Mouse (Mus musculus) right cerebral cortex, adult 18-20 months (tissue): ENCODE measurements around the gene Gm1673.
"Not testable (repeated sequence)": the region's sequence is repeated elsewhere in the genome, so short reads cannot be mapped to it uniquely, and the experiment has no call there.

ENCODE experiments used
- DNase-seq: peaks from one replicate; pipeline ENCODE4 v3.0.0; 2022; ENCODE audit warnings: mixed read lengths

Gene Gm1673

DNA sequence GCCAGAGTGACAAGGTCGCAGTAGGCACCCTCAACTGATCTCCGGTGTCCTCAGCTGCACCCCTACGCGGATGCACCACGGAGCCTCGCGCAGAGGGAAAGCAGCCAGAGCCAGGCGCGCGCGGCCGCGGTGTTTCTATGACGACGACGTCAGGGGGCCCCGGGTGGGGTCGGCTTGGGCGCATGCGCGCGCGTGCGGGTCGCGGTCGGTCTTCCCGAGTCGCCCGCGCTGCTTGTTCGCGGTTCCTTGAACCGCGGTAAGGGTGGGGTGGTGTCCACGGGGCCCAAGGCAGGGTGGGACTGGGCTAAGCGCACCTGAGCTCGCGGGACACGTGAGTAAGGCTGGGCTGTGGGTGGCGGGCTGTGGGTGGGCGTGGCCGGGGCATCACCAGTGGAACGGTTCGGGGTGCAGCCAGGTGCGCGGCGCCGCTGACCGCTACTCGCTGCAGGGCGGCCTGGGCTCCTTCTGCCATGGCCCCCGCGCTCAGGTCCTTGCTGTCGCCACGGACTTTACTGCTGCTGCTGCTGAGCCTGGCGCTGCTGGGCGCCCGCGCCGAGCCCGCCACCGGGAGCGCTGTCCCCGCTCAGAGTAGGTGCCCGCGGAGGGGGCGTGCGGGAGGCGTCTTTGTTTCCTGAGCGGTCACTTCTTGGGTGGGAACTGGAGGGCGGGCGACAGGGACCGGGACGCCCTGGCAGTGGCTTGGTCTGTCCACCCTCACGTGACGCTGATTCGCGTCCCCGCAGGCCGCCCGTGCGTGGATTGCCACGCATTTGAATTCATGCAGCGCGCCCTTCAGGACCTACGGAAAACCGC, at the start of gene Gm1673:
Gm1673 (plus strand) TSS at position 125 of the 813 bp plus-strand sequence.
- DNase-seq = peak; percentile 92

DNA sequence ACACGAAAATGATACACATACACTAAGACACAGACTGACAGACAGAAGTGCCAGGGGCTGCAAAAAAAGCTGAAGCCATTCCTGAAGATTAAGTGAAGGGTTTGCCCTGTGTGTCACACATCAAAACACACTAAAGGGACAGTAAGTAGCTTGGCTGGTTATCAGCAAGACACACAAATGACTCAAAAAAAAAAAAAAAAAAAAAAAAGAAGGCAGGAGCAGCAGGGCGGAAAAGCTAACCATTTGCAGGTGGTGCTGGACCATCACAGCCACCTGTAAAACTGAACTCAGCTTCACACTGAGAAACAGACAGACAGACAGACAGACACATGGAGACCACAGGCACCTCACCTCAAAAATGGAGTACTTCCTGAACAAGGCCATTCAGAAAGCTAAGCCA, 49.2 kb upstream of the Gm1673 start:
- DNase-seq = no peak

DNA sequence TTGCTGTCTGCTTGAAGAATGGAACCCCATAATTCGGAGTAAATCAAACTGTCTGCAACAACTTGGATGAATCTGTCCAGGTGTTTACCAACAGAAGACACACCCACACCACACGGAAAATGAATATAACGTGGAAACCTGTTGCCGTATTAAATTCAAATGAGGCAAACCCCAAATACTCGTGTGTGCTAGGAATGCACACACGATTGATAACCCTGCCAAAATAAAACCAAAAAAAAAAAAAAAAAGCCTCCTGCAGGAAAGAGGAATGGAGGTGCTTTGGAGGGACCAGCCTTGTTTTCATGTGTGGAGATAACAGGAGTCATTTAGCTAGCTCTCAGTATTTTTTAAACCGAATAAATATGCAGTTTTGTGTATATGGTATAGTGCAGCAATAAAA, 48.4 kb upstream of the Gm1673 start:
- no peak for DNase-seq

DNA sequence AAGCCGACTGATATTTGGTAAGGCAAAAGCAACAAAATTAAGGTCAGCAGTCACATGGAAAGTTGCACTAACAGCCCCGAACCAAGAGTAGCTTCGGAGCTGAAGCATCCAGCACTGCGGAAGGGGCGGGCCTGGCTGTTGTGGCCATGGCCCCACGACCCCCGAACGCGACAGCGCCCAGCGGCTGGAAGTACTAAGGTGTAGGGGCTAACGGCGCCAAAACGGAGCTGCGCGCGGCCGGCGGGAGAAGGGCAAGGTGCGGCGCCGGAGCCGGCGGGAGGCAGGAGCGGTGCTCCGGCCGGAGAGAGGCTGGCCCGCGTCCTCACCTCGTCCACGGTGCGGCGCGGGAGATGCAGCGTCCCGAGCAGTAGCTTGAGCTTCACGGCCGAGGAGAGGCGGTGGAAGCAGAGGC, 47.5 kb upstream of the Gm1673 start:
- DNase-seq = no peak

DNA sequence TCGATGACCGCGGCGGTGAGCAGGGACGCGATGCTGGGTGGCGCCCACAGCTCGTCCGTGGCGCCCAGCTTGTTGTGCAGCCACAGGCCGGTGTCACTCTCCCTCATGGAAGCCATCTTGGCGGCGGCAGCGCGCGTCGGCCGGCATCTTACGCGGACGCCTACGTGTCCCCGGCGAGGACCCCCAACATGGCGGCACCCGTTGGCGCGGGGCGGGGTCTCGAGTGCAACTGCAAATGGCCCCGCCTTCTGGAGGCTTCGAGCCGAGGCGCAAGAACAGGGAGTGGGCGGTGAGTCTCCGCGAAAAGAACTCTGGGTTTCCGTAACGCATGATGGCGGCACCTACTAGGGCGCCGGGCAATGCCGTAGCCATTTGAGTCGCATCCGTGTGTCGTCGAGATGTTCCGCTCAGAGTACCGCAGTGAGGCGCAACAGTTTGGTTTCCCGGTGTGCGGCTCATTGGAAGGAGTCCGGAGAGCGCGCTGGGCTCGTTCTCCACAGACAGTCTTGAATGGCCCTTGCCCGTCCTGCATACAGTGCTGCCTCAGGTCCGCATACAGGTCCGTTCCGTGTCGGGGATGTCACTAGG, 47.0 kb upstream of the Gm1673 start, which contains the start of gene Nelfa:
Nelfa (minus strand) TSS at position 294 of the 588 bp plus-strand sequence.
- DNase-seq = peak; percentile 100

DNA sequence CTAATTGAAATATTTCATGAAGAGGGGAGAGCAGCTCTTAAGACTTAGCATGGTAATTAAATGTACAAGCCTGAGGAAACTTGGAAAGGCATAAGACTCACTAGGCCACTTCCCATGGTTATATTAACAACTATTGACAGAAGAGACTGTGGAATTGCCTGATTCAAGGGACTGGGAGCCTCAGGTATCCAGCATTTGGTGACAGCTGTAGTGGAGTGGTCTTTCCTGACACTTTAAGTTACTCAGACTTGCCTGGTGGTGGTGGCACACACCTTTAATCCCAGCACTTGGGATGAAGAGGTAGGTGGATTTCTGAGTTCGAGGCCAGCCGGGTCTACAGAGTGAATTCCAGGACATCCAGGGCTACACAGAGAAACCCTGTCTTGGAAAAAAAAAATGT, 46.0 kb upstream of the Gm1673 start:
- DNase-seq = no peak

DNA sequence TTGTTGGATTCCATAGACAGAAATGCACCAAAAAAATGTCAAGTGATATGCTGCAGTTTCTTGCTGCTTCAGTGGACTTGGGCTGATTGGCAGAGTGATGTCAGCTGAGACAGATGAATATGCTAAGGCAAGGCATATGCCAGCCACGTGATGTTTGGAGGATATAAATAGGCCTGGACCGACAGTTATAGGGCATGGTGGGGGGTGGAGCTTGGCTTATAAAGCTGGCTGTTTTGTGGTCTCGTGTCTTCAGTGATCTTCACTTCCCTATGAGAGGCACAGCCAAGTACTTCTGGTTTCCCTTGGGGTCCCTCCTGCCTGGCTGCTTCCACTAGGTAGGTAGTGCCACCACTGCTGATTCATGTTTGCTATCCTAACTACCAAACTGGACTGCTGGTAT, 44.8 kb upstream of the Gm1673 start:
- no peak for DNase-seq

DNA sequence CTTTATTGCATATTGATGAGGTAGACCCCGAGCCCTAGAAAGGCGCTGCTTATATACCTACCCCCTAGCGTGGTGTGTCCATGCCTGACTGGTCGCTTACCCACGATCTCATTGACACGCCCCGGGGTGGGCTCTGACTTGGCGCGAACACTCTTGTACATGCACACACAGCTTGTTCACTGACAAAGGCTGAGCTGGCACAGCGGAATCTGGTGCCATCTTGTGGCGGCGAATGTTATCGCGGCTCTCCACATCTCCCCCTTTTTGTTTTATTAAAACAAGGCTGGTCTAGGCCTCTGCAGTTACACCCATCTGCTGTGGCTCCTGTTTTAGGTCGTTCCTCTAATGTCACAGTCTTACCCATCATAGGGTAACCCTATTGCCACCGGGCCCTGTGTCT, 36.2 kb upstream of the Gm1673 start:
- not testable (repeated sequence) for DNase-seq

DNA sequence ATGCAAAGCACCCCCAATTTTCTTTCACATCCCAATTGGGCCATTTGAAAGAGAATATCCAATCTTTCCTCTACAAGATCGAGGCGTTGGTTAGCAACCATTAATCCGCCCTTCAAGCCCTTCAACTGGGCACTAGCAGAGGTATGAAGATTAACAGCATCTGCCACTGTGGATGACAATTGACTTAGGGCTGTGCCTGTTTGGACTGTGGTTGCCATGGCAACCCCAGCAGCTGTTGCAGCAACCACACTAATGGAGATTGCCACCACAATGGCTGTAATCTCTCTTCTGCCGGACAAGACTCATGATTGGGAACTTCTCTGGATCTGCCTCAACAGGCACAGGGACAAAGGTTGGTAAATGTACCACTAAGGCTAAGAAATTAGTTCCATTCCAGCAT, 34.9 kb upstream of the Gm1673 start:
- no peak for DNase-seq

DNA sequence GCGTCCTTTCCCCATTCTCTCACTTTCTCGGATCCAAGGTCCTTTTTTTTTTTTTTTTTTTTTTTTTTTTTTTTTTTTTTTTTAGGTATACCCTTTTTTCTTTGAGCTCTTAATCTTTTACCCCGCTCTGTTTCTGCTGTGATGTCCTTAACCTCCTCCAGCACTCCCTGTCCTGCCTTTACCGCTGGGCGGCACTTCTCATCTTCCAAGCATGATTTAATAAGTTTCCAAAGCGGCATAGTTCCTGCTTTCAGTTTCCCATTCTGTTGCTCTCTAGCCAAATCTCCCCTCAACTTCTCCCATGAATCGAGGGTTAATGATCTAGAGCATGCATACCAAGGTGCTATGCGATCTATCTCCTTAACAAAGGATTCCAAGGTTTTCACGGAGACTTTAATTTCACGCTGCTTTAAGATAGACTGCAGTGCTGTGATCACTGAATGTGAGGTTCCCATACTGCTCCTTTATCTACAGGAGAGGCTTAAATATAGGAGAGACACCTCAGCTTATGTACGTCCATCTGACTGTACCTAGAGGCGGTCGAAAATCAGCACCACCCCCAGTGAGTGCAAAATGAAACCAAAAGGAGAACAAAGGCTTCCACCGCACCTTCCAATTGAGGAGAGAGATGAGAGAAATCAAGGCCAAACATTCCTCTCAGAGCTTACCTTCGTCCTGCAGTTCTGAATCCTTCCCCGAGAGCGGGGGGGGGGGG, 29.6 kb upstream of the Gm1673 start:
- peak; percentile 7 for DNase-seq

DNA sequence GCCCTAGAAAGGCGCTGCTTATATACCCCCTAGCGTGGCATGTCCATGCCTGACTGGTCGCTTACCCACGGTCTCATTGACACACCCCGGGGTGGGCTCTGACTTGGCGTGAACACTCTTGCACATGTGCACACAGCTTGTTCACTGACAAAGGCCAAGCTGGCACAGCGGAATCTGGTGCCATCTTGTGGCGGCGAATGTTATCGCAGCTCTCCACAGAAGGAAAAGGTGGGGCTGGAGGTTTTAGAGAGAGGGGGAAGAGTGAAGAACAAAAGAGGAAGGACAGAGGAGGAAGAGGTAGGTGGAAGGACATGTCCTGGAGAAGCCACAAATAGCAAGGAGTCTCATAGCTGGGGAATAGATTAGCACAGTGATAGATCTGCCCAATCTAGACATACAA, 28.9 kb upstream of the Gm1673 start:
- peak; percentile 86 for DNase-seq

DNA sequence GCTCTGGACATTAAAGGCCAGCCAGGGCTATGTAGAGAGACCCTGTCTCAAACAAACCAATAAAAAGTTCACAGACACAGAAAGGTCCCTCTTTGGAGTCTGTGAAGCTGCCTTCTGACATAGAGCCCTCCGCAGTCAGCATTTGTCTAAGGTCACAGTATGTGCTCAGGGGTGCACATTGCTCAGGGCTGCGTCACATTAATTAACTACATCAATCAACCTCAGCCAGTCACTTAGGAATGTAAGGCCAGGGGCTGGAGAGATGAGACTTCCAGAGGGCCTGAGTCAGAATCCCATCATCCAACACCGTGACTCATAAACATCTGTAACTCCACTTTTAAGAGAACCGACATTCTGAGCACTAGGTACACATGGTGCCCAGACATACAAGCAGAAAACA, 27.4 kb upstream of the Gm1673 start:
- no peak for DNase-seq

DNA sequence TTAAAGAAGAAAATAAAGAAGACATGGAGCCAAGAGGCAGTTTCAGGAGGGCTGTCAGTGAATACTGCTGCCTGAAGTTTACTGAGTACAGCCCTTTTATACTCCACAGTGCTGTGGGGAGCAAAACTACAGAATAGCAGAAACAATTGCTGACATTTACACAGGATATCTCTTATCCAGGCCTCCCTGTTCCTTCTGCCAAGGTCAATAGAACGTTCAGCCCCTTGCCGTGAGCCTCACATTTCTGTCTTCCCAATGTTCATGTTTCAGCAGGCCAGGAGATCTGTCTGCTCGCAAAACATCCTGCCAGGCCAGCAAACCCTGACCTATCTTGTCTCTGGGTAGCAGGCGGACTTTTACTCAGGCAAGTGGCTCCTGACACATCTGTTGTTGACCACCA, 23.9 kb upstream of the Gm1673 start:
- no peak for DNase-seq

DNA sequence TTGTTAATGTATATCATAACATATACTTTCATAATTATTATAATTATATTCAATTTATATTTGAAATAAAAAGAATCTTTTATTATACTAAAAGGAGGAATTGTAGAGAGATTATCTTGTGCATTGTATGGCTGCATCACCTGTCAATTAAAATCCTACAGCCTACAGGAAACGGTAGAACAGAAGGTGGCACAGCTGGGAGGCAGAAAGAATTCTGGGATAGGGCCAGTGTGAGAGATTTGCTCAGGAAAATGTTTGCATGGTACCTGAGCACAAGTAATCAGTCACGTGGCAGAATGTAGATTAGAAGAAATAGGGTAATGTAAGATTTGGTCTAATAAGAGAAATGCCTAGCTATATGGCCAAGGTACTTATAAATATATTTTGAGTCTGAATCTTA, 8.5 kb upstream of the Gm1673 start:
- no peak for DNase-seq

DNA sequence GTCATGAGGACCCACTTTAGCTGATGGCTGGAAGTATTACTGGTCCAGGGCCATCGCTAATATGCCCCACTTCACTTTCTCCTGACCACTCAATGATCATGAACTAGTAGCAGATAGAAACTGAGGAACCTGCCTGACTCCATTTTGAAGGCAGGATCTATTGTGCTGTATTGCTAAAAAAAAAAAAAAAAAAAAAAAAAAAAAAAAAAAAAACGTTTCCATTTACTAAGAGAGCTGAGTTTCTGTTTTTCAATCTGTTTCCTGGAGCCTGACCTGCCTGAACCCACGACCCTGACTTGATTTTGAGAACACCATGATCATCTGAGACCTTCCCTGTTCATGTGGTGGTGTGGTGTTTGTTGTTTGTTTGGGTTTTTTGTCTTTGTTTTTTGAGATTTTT, 7.0 kb upstream of the Gm1673 start:
- DNase-seq = no peak

DNA sequence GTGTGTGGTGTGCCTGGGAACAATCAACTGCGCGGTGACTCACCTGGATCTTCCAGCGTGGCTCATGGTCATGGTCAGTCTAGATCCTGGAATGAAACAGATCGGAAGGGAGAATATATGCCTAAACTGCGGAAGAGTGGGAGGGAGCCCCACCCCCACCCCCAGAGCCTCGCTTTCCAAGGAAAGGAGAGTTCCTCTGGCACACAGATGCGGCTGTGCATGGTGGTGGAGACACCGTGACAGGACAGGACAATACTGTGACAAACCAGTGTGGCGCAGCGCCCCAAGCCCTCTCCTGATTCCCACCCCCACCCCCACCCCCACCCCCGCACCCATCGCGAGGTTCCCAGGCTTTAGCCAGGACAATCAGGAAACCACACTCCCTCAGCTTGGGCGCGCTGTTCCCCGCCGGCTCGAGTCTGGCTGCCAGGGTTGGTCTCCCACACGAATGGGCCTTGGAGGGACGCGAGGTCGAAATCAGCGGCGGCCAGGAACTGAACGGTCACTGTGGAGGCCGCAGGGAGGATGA, 438 bp upstream of the Gm1673 start:
- no peak for DNase-seq

DNA sequence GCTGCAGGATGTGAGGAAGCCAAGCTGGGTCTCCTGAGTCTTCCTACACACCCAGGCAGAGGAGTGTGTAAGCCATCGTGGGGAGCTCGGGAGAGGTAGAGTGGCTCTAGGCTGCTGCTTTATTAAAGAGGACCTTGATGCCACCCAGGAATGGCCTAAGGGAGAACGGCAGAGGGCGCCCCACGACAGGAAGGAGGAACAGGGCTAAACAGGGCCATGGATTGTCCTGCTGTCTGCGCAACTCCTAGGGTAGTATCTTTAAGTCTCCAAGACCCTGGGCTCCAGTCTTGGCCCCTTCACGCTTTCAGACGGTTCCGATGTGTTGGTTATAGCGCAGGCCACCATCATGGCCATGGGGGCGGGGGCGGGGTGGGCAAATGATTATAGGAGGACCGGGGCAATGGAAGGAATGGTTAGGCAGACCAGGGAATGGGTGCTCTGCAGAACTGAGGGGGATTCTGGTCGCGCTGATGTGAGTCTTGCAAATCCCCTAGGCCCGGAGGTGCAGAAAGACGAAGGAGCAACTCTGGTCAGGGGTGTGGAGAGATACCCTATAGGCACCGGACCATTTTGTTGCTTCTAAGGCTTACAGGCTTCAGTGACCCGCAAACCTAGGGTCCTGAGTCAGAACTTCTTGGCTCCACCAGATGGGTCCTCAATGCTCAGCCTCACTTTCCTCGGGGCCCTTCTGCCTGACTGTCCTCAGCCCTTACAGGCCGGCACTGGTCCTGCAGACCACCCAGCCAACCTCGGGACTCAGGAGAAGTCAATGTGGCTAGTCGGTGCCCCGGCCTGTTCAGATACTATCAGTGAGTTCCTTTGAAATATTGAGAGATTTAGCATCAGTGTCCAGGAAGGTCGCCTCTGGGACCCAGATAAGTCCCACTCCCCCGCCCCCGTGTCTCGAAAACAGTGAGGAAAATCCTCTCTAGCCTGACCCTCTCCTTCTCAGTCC, 11.7 kb downstream of the Gm1673 start:
- DNase-seq = peak; percentile 63

DNA sequence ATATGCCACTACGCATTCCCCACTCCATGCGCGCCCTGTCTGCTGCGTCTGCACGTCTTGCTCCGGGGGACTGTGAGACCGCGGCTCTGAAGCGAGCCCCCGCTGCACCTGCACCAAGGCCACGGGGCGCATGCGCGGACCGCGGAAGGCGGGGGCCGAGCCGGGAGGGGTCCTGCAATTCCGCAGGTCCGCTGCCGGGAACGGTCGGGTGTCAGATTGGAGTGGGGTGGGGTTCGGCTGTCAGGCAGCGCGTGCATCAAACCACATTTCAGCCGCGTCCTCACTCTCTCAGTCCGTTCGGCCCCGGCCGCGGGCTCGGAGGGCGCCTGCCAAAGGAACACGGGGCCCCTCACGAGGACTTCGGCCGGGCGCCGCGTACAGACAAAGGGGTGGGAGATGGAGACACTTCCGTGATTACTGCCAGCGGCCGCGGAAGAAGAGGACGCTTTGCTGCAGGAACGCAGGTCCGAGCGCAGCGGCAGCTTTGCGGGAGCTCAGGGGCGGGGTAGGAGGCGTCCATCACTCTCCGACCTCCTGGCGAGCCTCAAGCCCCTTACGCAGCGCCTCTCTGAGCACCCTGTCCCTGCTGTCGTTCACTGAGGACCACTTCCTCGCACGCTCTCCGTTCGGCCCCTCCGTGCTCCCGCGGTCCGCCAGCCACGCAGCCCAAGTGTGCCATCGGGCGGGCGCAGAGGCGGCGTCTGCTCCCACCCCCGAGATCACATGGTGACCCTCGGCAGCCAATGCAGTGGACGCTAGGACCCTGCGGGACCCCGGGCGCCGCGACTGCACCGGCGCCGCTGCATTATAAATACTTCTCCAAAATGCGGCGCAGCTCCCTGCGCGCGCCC, 12.8 kb downstream of the Gm1673 start, which contains the start of gene Nat8l:
Nat8l (plus strand) TSS at position 142 of the 851 bp plus-strand sequence.
- peak; percentile 92 for DNase-seq

DNA sequence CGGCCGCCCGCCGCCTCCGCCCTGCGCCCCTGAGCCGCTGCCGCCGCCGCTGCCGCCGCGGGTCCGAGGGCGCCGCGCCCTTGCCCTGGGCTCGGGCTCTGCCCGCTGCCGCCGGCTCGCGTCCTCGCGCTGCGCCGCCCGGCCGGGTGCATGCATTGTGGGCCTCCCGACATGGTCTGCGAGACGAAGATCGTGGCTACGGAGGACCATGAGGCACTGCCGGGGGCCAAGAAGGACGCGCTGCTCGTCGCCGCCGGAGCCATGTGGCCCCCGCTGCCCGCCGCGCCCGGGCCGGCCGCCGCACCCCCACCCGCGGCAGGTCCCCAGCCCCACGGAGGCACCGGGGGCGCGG, 13.4 kb downstream of the Gm1673 start:
- DNase-seq = no peak

DNA sequence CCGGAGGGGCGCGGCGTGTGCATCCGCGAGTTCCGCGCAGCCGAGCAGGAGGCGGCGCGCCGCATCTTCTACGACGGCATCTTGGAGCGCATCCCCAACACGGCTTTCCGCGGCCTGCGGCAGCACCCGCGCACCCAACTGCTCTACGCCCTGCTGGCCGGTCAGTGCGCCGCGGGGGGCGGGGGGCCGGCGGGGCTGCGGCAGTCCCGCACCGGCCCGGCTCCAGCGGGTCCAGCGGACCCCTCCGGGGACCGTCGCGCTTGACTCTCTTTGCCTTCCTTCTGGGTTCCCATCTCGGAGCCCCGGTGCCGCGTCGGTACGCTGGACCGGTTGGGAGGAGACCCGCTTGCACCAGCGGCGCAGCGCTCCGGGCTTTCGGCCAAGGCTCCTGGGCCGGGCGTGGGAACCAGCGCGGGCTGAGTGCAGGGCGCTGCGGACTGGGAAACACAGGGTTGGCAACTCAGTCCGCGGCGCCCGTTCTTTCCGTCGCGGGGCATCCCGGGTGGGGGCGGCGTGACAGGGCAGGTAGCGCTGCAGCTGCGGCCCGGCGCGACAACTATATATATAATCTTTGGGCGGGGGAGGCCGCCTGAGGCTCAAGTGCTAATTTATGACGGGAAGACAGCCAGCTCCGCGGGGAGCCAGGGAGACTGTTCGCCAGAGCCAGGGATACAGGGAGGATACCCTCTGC, 14.0 kb downstream of the Gm1673 start:
- peak; percentile 83 for DNase-seq
